Mouse (Mus musculus): ENCODE data around the gene Tmem160. TPM values are rescaled to one million over a fixed set of nuclear protein-coding genes. Genes with fewer than 3 reads are reported as not detected.
A peak's percentile ranks its signal among the peaks of the same experiment; 100 is the strongest.

The Tmem160 gene
- polyA plus RNA-seq, 1 experiment from 2014 or later = 67.2 TPM

DNA sequence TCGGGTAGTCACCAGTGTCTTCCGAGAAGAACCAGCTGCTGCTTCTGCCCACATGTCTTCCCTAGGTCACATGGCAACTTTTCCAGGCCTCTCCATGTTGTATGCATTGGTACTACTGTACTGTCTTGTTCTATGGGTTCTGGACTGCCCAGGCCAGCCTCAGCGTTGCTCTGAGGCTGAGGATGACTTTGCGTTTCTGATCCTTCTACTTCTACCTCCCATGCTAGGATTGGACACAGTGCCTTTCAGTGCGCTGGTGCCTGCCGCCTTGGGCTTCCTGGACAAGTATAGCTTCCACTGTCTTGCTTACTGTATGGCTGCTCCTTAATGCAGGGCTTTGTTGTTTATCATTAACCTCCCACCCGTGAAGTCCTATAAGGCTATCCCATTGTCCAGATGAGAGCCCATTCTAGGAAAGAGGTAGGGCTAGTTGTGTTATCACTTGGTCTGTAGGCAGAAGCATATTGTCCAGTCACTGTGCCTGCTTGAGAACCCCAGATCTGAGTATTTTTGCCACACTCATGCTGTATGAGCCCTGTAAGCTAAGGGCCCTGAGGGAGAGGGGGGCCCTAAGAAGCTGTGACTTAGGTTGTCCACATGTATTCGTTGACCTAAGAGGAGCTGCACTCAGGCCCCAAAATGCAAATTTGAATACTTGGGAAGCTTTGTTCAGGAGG lies 40.2 kb upstream of the Tmem160 start:
- Histone ChIP-seq H3K9me3 (ENCODE audit: control insufficient read depth, low read length) (no peaks in the 10 kb centered on the region), H3K4me3 (ENCODE audit: low read depth, low read length) (no peak overlapping the region), H3K36me3 (ENCODE audit: control insufficient read depth, insufficient read depth, low read length) (peaks cover 27% of the 10 kb centered on the region), H3K27me3 (replicated peaks; ENCODE audit: control insufficient read depth, insufficient read depth, low read length) (no peaks in the 10 kb centered on the region), H3K4me2 (ENCODE audit: low read length) (no peak overlapping the region), H3K27ac (ENCODE audit: low read depth) (no peak overlapping the region), H3K9ac (ENCODE audit: low read length) (no peak overlapping the region), H3K4me1 (replicated peaks; ENCODE audit: control insufficient read depth, insufficient read depth, low read length) (no peaks in the 10 kb centered on the region)
- ATAC-seq (replicated peaks; ENCODE audit: low FRiP score, low TSS enrichment, low read depth) (no peak), DNase-seq (ENCODE audit: low spot score) (no peak)
- 83% methylated on average over 8 of the region's 8 CpGs for WGBS

DNA sequence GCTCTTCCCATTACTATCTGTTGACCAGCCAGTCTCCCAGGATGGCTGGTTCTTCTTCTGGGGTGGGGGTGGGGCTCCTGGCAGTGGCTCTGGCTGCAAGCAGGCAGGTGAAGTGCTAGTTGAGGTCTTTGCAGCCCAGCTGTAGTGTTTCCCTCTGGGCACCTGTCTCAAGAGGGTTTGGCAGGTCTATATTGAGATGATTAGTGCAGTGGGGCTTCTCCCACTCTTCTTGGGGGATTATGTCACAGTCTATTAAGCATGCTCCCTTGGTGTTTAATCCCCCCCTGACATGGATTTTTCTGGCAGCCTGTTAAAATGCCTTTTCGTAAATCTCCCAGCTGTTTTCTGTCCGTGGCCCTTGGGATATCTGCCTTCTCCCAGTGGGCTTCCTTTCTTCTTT lies 39.6 kb upstream of the Tmem160 start:
- Histone ChIP-seq H3K27ac (ENCODE audit: low read depth) (no peak overlapping the region), H3K36me3 (ENCODE audit: control insufficient read depth, insufficient read depth, low read length) (peaks cover 33% of the 10 kb centered on the region), H3K9ac (ENCODE audit: low read length) (no peak overlapping the region), H3K9me3 (ENCODE audit: control insufficient read depth, low read length) (no peaks in the 10 kb centered on the region), H3K27me3 (replicated peaks; ENCODE audit: control insufficient read depth, insufficient read depth, low read length) (no peaks in the 10 kb centered on the region), H3K4me2 (ENCODE audit: low read length) (no peak overlapping the region), H3K4me1 (replicated peaks; ENCODE audit: control insufficient read depth, insufficient read depth, low read length) (no peaks in the 10 kb centered on the region), H3K4me3 (ENCODE audit: low read depth, low read length) (no peak overlapping the region)
- ATAC-seq (replicated peaks; ENCODE audit: low FRiP score, low TSS enrichment, low read depth) (no peak), DNase-seq (ENCODE audit: low spot score) (no peak)
- WGBS = 74% methylated on average over 2 of the region's 2 CpGs

DNA sequence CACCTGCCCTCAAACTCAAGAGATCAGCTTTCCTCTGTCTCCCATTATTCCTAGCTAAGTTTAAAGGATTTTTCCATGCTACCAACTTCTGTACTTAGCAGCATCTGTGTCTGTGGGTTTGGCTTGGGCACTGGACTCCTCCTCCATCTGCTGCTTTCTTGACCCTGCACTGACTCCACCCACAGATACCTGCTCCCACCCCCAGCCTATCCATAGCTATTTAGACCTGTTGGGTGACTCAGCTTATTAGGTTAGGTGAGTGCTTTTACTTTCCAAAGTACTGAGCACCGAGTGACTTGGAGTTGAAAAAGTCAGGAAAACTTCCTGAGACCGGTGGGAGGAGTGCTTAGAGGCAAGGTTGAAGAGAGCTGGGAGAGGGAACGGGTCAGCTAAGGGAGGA lies 37.2 kb upstream of the Tmem160 start:
- no peak overlapping the region for H3K4me2 ChIP-seq (ENCODE audit: low read length)
- peak; percentile 61; the same call in 1 of the 2 replicates for ATAC-seq (replicated peaks; ENCODE audit: low FRiP score, low TSS enrichment, low read depth)
- H3K27ac ChIP-seq (ENCODE audit: low read depth) = no peak overlapping the region
- no peaks in the 10 kb centered on the region for H3K27me3 ChIP-seq (replicated peaks; ENCODE audit: control insufficient read depth, insufficient read depth, low read length)
- WGBS = 83% methylated on average over 3 of the region's 3 CpGs
- no peaks in the 10 kb centered on the region for H3K9me3 ChIP-seq (ENCODE audit: control insufficient read depth, low read length)
- peaks cover 52% of the 10 kb centered on the region for H3K36me3 ChIP-seq (ENCODE audit: control insufficient read depth, insufficient read depth, low read length)
- no peak overlapping the region for H3K9ac ChIP-seq (ENCODE audit: low read length)
- no peak overlapping the region for H3K4me3 ChIP-seq (ENCODE audit: low read depth, low read length)
- no peaks in the 10 kb centered on the region for H3K4me1 ChIP-seq (replicated peaks; ENCODE audit: control insufficient read depth, insufficient read depth, low read length)
- no peak for DNase-seq (ENCODE audit: low spot score)

GRCm38 (mm10) chr7:16417141-16417771 lies 35.3 kb upstream of the Tmem160 start:
- Histone ChIP-seq H3K4me1 (replicated peaks; ENCODE audit: control insufficient read depth, insufficient read depth, low read length) (no peaks in the 10 kb centered on the region), H3K27me3 (replicated peaks; ENCODE audit: control insufficient read depth, insufficient read depth, low read length) (no peaks in the 10 kb centered on the region), H3K9ac (ENCODE audit: low read length) (no peak overlapping the region), H3K9me3 (ENCODE audit: control insufficient read depth, low read length) (no peaks in the 10 kb centered on the region), H3K36me3 (ENCODE audit: control insufficient read depth, insufficient read depth, low read length) (peaks cover 62% of the 10 kb centered on the region), H3K4me2 (ENCODE audit: low read length) (no peak overlapping the region), H3K27ac (ENCODE audit: low read depth) (no peak overlapping the region), H3K4me3 (ENCODE audit: low read depth, low read length) (no peak overlapping the region)
- DNase-seq (ENCODE audit: low spot score) (no peak), ATAC-seq (replicated peaks; ENCODE audit: low FRiP score, low TSS enrichment, low read depth) (no peak)
- 86% methylated on average over 10 of the region's 10 CpGs for WGBS

DNA sequence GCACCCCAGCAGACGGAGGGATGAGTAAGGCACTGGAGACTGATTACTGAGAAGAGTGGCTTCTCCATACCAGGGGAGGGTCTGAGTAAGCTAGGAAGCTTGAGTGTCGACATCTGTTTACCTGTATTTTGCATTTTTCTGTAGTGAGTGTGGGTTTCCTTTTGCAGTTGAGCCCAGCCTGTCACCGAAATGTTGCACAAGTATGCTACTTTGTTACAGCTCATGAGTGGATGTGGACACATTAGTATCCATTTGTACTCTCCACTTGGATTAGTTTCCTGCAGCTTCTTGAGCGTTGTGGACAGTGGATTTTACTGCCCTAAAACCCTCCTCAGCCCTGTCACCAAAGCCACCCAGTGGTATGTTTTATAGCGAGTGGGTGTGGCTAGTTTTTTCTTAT lies 33.9 kb upstream of the Tmem160 start:
- Histone ChIP-seq H3K27me3 (replicated peaks; ENCODE audit: control insufficient read depth, insufficient read depth, low read length) (no peaks in the 10 kb centered on the region), H3K9me3 (ENCODE audit: control insufficient read depth, low read length) (no peaks in the 10 kb centered on the region), H3K4me1 (replicated peaks; ENCODE audit: control insufficient read depth, insufficient read depth, low read length) (no peaks in the 10 kb centered on the region), H3K36me3 (ENCODE audit: control insufficient read depth, insufficient read depth, low read length) (peaks cover 77% of the 10 kb centered on the region), H3K27ac (ENCODE audit: low read depth) (no peak overlapping the region), H3K4me2 (ENCODE audit: low read length) (no peak overlapping the region), H3K4me3 (ENCODE audit: low read depth, low read length) (no peak overlapping the region), H3K9ac (ENCODE audit: low read length) (no peak overlapping the region)
- ATAC-seq (replicated peaks; ENCODE audit: low FRiP score, low TSS enrichment, low read depth) (no peak), DNase-seq (ENCODE audit: low spot score) (no peak)
- WGBS = 86% methylated on average over 5 of the region's 5 CpGs

- Histone ChIP-seq H3K36me3 (ENCODE audit: control insufficient read depth, insufficient read depth, low read length) (peaks cover 96% of the 10 kb centered on the region), H3K9me3 (ENCODE audit: control insufficient read depth, low read length) (no peaks in the 10 kb centered on the region), H3K27ac (ENCODE audit: low read depth) (peak overlapping the region; percentile 27; the same call in 1 of the 2 replicates), H3K9ac (ENCODE audit: low read length) (no peak overlapping the region), H3K27me3 (replicated peaks; ENCODE audit: control insufficient read depth, insufficient read depth, low read length) (no peaks in the 10 kb centered on the region), H3K4me1 (replicated peaks; ENCODE audit: control insufficient read depth, insufficient read depth, low read length) (no peaks in the 10 kb centered on the region), H3K4me3 (ENCODE audit: low read depth, low read length) (no peak overlapping the region), H3K4me2 (ENCODE audit: low read length) (no peak overlapping the region)
- WGBS = 85% methylated on average over 8 of the region's 8 CpGs
- DNase-seq (ENCODE audit: low spot score) (no peak), ATAC-seq (replicated peaks; ENCODE audit: low FRiP score, low TSS enrichment, low read depth) (peak; percentile 69; the same call in 1 of the 2 replicates)
These were observed 32.0 kb upstream of the Tmem160 start for GRCm38 (mm10) chr7:16420493-16421118.

- no peak overlapping the region for H3K4me3 ChIP-seq (ENCODE audit: low read depth, low read length)
- H3K27ac ChIP-seq (ENCODE audit: low read depth) = no peak overlapping the region
- H3K4me2 ChIP-seq (ENCODE audit: low read length) = no peak overlapping the region
- H3K9ac ChIP-seq (ENCODE audit: low read length) = no peak overlapping the region
- no peaks in the 10 kb centered on the region for H3K9me3 ChIP-seq (ENCODE audit: control insufficient read depth, low read length)
- H3K27me3 ChIP-seq (replicated peaks; ENCODE audit: control insufficient read depth, insufficient read depth, low read length) = no peaks in the 10 kb centered on the region
- WGBS = 89% methylated on average over 18 of the region's 18 CpGs
- ATAC-seq (replicated peaks; ENCODE audit: low FRiP score, low TSS enrichment, low read depth) = no peak
- H3K4me1 ChIP-seq (replicated peaks; ENCODE audit: control insufficient read depth, insufficient read depth, low read length) = no peaks in the 10 kb centered on the region
- DNase-seq (ENCODE audit: low spot score) = no peak
- peaks cover 100% of the 10 kb centered on the region for H3K36me3 ChIP-seq (ENCODE audit: control insufficient read depth, insufficient read depth, low read length)
These were observed 30.2 kb upstream of the Tmem160 start for GRCm38 (mm10) chr7:16422222-16422856.

GRCm38 (mm10) chr7:16423731-16424130 lies 28.8 kb upstream of the Tmem160 start:
- ATAC-seq (replicated peaks; ENCODE audit: low FRiP score, low TSS enrichment, low read depth) (no peak), DNase-seq (ENCODE audit: low spot score) (no peak)
- Histone ChIP-seq H3K4me2 (ENCODE audit: low read length) (no peak overlapping the region), H3K36me3 (ENCODE audit: control insufficient read depth, insufficient read depth, low read length) (peaks cover 100% of the 10 kb centered on the region), H3K4me3 (ENCODE audit: low read depth, low read length) (no peak overlapping the region), H3K9ac (ENCODE audit: low read length) (no peak overlapping the region), H3K27me3 (replicated peaks; ENCODE audit: control insufficient read depth, insufficient read depth, low read length) (no peaks in the 10 kb centered on the region), H3K27ac (ENCODE audit: low read depth) (no peak overlapping the region), H3K9me3 (ENCODE audit: control insufficient read depth, low read length) (no peaks in the 10 kb centered on the region), H3K4me1 (replicated peaks; ENCODE audit: control insufficient read depth, insufficient read depth, low read length) (no peaks in the 10 kb centered on the region)
- WGBS = 92% methylated on average over 9 of the region's 9 CpGs

All from intestine, embryonic 14.5 days (tissue).